Mouse (Mus musculus) heart, postnatal 10 days (tissue): Measurements from ENCODE around the gene Smco3. TPM values are rescaled to one million over a fixed set of nuclear protein-coding genes. Genes with fewer than 3 reads are reported as not detected.
A peak's percentile ranks its signal among the peaks of the same experiment; 100 is the strongest.

Experiments
- DNase-seq, 2 experiments: peaks; one replicate each; pipeline ENCODE4 v3.0.0; 2021
- intact Hi-C: fragments of 180-260 bp; cut with DNase I; formaldehyde crosslinking; loops from one replicate; pipeline ENCODE4 v1.15.1; 2025
- total RNA-seq, 2 experiments: library from RNA; stranded (reverse); gene quantifications; 2 replicates each; pipeline ENCODE4 v1.2.3; 2021

Gene Smco3
- total RNA-seq, 2 experiments from 2014 or later = 0.17 TPM

GRCm38 (mm10) chr6:136847790-136848189 is 12.5 kb upstream of the Smco3 start:
- DNase-seq = peak; percentile 47 to 73
- intact Hi-C loops = no loop called here

GRCm38 (mm10) chr6:136847267-136847666 is 12.0 kb upstream of the Smco3 start:
- no peak for DNase-seq
- intact Hi-C loops = no loop called here

- intact Hi-C loops = no loop called here
- no peak for DNase-seq
Observed at GRCm38 (mm10) chr6:136845706-136846480, 10.6 kb upstream of the Smco3 start.

- intact Hi-C loops = no loop called here
- no peak for DNase-seq
Observed at GRCm38 (mm10) chr6:136844903-136845302, 9.7 kb upstream of the Smco3 start.

- intact Hi-C loops = no loop called here
- DNase-seq = peak in 1 of 2 experiments; percentile 24
Observed at GRCm38 (mm10) chr6:136837323-136837722, 2.1 kb upstream of the Smco3 start.

- intact Hi-C loops = loop anchor here (2.0 kb wide), 1 partner anchor 25 kb away; the partner anchor contains the start of gene Art4
- no peak for DNase-seq
Observed at GRCm38 (mm10) chr6:136831712-136832111, 3.5 kb downstream of the Smco3 start.

- intact Hi-C loops = loop anchor here (10.0 kb wide), 1 partner anchor 906 kb away; the partner anchor contains the start of gene Strap
- no peak for DNase-seq
Observed at GRCm38 (mm10) chr6:136828681-136829080, 6.6 kb downstream of the Smco3 start.

GRCm38 (mm10) chr6:136827881-136828561 is 7.2 kb downstream of the Smco3 start, which contains the start of gene Wbp11:
TSS of gene Wbp11 (minus strand) at chr6:136828233.
- intact Hi-C loops = loop anchor here (1.0 to 10.0 kb wide), 2 partner anchors 24 to 907 kb away; partner anchors contain the start of genes Hist4h4 and Strap
- peak; percentile 98 for DNase-seq

- intact Hi-C loops = loop anchor here (1.0 to 10.0 kb wide), 2 partner anchors 23 to 907 kb away; partner anchors contain the start of genes Hist4h4 and Strap
- DNase-seq = no peak
Observed at GRCm38 (mm10) chr6:136827516-136827880, 7.8 kb downstream of the Smco3 start, which contains the start of gene BC049715. TSS of gene BC049715 (plus strand) at chr6:136827626.

GRCm38 (mm10) chr6:136827116-136827515 is 8.1 kb downstream of the Smco3 start:
- no peak for DNase-seq
- intact Hi-C loops = loop anchor here (1.0 to 10.0 kb wide), 2 partner anchors 23 to 908 kb away; partner anchors contain the start of genes Hist4h4 and Strap

- intact Hi-C loops = loop anchor here (10.0 kb wide), 1 partner anchor 910 kb away; the partner anchor contains the start of gene Strap
Observed at GRCm38 (mm10) chr6:136824987-136825386, 10.3 kb downstream of the Smco3 start.

GRCm38 (mm10) chr6:136821086-136821485 is 14.2 kb downstream of the Smco3 start:
- intact Hi-C loops = loop anchor here (10.0 kb wide), 1 partner anchor 914 kb away; the partner anchor contains the start of gene Strap
- no peak for DNase-seq

More at GRCm38 (mm10) chr6:136824987-136825386, 10.3 kb downstream of the Smco3 start:
- no peak for DNase-seq

- peak in 1 of 2 experiments; percentile 32 for DNase-seq
- intact Hi-C loops = loop anchor here (10.0 kb wide), 1 partner anchor 914 kb away; the partner anchor contains the start of gene Strap
Observed at GRCm38 (mm10) chr6:136820381-136820780, 14.9 kb downstream of the Smco3 start.

GRCm38 (mm10) chr6:136817549-136817948 is 17.7 kb downstream of the Smco3 start:
- no peak for DNase-seq
- intact Hi-C loops = no loop called here

GRCm38 (mm10) chr6:136816826-136817225 is 18.4 kb downstream of the Smco3 start:
- no peak for DNase-seq
- intact Hi-C loops = no loop called here

- no peak for DNase-seq
- intact Hi-C loops = no loop called here
Observed at GRCm38 (mm10) chr6:136815381-136815780, 19.9 kb downstream of the Smco3 start.

- peak; percentile 29 to 50 for DNase-seq
Observed at GRCm38 (mm10) chr6:136813117-136813516, 22.1 kb downstream of the Smco3 start.

GRCm38 (mm10) chr6:136811196-136811595 is 24.1 kb downstream of the Smco3 start:
- intact Hi-C loops = no loop called here
- no peak for DNase-seq

More at GRCm38 (mm10) chr6:136813117-136813516, 22.1 kb downstream of the Smco3 start:
- intact Hi-C loops = no loop called here

GRCm38 (mm10) chr6:136809673-136810072 is 25.6 kb downstream of the Smco3 start:
- DNase-seq = no peak
- intact Hi-C loops = no loop called here

- DNase-seq = peak; percentile 45 to 52
- intact Hi-C loops = no loop called here
Observed at GRCm38 (mm10) chr6:136809077-136809476, 26.2 kb downstream of the Smco3 start.

- intact Hi-C loops = no loop called here
- peak; percentile 44 to 64 for DNase-seq
Observed at GRCm38 (mm10) chr6:136808631-136809046, 26.6 kb downstream of the Smco3 start.
